Mouse (Mus musculus): ENCODE data around the gene Mettl5. TPM values are rescaled to one million over a fixed set of nuclear protein-coding genes. Genes with fewer than 3 reads are reported as not detected.
"Not testable (repeated sequence)": the region's sequence is repeated elsewhere in the genome, so short reads cannot be mapped to it uniquely, and the experiment has no call there.

Gene Mettl5
- 45.8 and 47.0 TPM in 2 replicates for polyA plus RNA-seq (2015; fragmentation: Nextera tagmentation; extraction: Ambion mirVana)

DNA sequence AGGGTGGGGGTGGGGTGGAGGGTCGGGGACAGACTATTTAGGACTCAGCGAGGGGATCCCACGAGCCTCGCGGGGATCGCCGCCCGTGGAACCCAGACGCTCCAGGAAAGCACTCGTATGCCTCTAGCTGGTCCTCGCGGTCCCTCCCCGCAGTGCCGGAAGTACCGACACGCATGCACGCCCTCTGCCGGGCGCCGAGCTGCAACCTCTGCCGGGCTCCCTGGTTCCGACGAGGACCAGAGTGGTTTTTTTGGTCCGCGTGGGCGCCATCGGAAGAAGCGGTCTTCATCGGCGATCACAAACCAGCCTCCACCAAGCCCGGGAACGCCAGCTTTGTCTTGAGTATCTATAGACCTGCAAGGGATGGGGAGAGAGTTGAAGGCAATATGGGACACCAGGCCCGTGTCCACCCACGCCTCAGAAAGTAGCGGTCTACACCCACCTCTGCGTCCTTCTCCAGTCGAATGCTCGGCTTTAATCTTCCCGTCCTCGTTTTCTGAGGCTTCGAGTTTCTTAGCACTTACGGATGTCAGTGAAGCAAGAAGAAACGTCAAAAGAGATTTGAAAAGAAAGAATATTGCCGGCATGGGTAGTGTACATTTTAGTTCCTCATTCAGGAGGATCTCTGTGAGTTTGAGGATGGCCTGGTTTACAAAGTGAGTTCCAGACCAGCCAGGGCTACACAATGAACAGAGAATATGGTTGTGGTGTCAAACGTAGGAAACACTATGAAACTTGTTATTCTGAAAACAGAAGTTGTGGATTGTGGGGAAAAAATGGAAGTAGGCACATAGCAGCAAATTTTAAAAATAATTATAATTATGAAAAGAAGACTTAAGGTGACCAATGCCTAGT lies at the start of gene Mettl5:
Mettl5 (minus strand) TSS at position 165 of the 855 bp plus-strand sequence.
- H3K27ac ChIP-seq = peak within 1 kb of the TSS; percentile 70
- ATAC-seq (replicated peaks; ENCODE audit: low FRiP score, low read depth) = peak; percentile 94
- H3K4me1 ChIP-seq (replicated peaks; ENCODE audit: insufficient read depth, low read length) = 0 out of 2 replicates have a peak, but pooled peaks cover 4% of the 10 kb centered on the region
- H3K27me3 ChIP-seq (ENCODE audit: insufficient read depth, low read length) = no peaks in the 10 kb centered on the region
- peak; percentile 94 for DNase-seq (ENCODE audit: low spot score)
- TF ChIP-seq CTCF (IDR thresholded peaks at IDR 0.05; ENCODE audit: low read depth) = peak; percentile 70
- H3K36me3 ChIP-seq (ENCODE audit: insufficient read depth, low read length) = no peaks in the 10 kb centered on the region
- H3K9me3 ChIP-seq (replicated peaks; ENCODE audit: low read length) = no peaks in the 10 kb centered on the region
- H3K4me2 ChIP-seq (ENCODE audit: low read length) = peak within 1 kb of the TSS; percentile 56
- peak within 1 kb of the TSS; percentile 69 for H3K9ac ChIP-seq (ENCODE audit: low read depth, low read length)
- H3K4me3 ChIP-seq (replicated peaks; ENCODE audit: low read depth, low read length) = peak within 1 kb of the TSS; percentile 59
- 1% methylated on average over 45 of the region's 45 CpGs for WGBS

GRCm38 (mm10) chr2:69924943-69925342 lies 39.5 kb upstream of the Mettl5 start:
- 91% methylated on average over 3 of the region's 3 CpGs for WGBS
- Histone ChIP-seq H3K27ac (no peak overlapping the region), H3K4me2 (ENCODE audit: low read length) (no peak overlapping the region), H3K9me3 (replicated peaks; ENCODE audit: low read length) (no peaks in the 10 kb centered on the region), H3K36me3 (ENCODE audit: insufficient read depth, low read length) (peaks cover 20% of the 10 kb centered on the region; the same call in 1 of the 2 replicates), H3K4me1 (replicated peaks; ENCODE audit: insufficient read depth, low read length) (no peaks in the 10 kb centered on the region), H3K27me3 (ENCODE audit: insufficient read depth, low read length) (no peaks in the 10 kb centered on the region), H3K4me3 (replicated peaks; ENCODE audit: low read depth, low read length) (no peak overlapping the region), H3K9ac (ENCODE audit: low read depth, low read length) (no peak overlapping the region)
- TF ChIP-seq CTCF (IDR thresholded peaks at IDR 0.05; ENCODE audit: low read depth) = no peak
- DNase-seq (ENCODE audit: low spot score) = no peak
- ATAC-seq (replicated peaks; ENCODE audit: low FRiP score, low read depth) = no peak

DNA sequence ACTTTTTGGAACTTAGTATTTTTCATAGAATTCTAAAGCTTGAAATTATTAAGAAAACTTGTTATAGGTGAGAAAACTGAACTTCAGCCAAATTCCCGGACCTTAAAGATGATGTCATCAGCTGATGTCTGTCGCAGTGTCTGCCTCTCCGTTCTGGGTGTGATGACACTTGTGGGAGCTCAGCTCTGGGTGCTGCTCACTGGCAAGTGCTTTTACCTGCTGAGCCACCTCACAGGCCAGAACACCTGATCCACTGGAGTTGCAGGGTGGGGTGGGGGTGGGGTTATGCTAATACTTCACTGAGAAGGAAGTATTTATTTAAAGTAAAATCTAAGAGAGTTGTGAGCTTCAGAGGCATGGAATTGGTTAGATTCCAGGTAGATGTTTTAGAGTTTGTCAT lies 31.9 kb upstream of the Mettl5 start:
- WGBS = 93% methylated on average over 3 of the region's 3 CpGs
- Histone ChIP-seq H3K9me3 (replicated peaks; ENCODE audit: low read length) (no peaks in the 10 kb centered on the region), H3K36me3 (ENCODE audit: insufficient read depth, low read length) (peaks cover 20% of the 10 kb centered on the region; the same call in 1 of the 2 replicates), H3K4me2 (ENCODE audit: low read length) (no peak overlapping the region), H3K4me3 (replicated peaks; ENCODE audit: low read depth, low read length) (no peak overlapping the region), H3K27ac (no peak overlapping the region), H3K4me1 (replicated peaks; ENCODE audit: insufficient read depth, low read length) (no peaks in the 10 kb centered on the region), H3K27me3 (ENCODE audit: insufficient read depth, low read length) (no peaks in the 10 kb centered on the region), H3K9ac (ENCODE audit: low read depth, low read length) (no peak overlapping the region)
- DNase-seq (ENCODE audit: low spot score) (no peak), ATAC-seq (replicated peaks; ENCODE audit: low FRiP score, low read depth) (no peak)
- TF ChIP-seq CTCF (IDR thresholded peaks at IDR 0.05; ENCODE audit: low read depth) = no peak

GRCm38 (mm10) chr2:69912801-69913200 lies 27.4 kb upstream of the Mettl5 start:
- WGBS = 49% methylated on average over 2 of the region's 2 CpGs
- no peak for TF ChIP-seq CTCF (IDR thresholded peaks at IDR 0.05; ENCODE audit: low read depth)
- Histone ChIP-seq H3K27ac (no peak overlapping the region), H3K36me3 (ENCODE audit: insufficient read depth, low read length) (peaks cover 5% of the 10 kb centered on the region; the same call in 1 of the 2 replicates), H3K9ac (ENCODE audit: low read depth, low read length) (no peak overlapping the region), H3K9me3 (replicated peaks; ENCODE audit: low read length) (no peaks in the 10 kb centered on the region), H3K4me2 (ENCODE audit: low read length) (no peak overlapping the region), H3K27me3 (ENCODE audit: insufficient read depth, low read length) (no peaks in the 10 kb centered on the region), H3K4me3 (replicated peaks; ENCODE audit: low read depth, low read length) (no peak overlapping the region), H3K4me1 (replicated peaks; ENCODE audit: insufficient read depth, low read length) (no peaks in the 10 kb centered on the region)
- DNase-seq (ENCODE audit: low spot score) (no peak), ATAC-seq (replicated peaks; ENCODE audit: low FRiP score, low read depth) (no peak)

DNA sequence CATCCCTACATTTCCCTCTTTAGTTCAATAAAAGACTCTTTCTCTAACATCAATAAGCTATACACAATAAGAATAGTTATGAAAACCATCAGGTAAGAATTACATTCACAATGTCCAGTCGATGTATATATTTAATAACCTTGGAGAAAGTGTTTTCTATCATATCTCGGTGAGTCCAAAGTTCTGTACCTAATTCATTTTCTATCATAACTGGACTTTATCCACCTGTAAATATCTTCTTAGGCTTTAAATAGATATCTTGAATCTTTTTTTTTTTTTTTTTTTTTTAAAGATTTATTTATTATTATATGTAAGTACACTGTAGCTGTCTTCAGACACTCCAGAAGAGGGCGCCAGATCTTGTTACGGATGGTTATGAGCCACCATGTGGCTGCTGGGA lies 22.0 kb upstream of the Mettl5 start:
- not testable (repeated sequence) for DNase-seq (ENCODE audit: low spot score); ATAC-seq (replicated peaks; ENCODE audit: low FRiP score, low read depth); H3K9ac ChIP-seq (ENCODE audit: low read depth, low read length); H3K4me1 ChIP-seq (replicated peaks; ENCODE audit: insufficient read depth, low read length); H3K4me3 ChIP-seq (replicated peaks; ENCODE audit: low read depth, low read length); H3K9me3 ChIP-seq (replicated peaks; ENCODE audit: low read length); H3K27me3 ChIP-seq (ENCODE audit: insufficient read depth, low read length); H3K27ac ChIP-seq; H3K36me3 ChIP-seq (ENCODE audit: insufficient read depth, low read length); H3K4me2 ChIP-seq (ENCODE audit: low read length)
- 88% methylated on average over 4 of the region's 4 CpGs for WGBS

DNA sequence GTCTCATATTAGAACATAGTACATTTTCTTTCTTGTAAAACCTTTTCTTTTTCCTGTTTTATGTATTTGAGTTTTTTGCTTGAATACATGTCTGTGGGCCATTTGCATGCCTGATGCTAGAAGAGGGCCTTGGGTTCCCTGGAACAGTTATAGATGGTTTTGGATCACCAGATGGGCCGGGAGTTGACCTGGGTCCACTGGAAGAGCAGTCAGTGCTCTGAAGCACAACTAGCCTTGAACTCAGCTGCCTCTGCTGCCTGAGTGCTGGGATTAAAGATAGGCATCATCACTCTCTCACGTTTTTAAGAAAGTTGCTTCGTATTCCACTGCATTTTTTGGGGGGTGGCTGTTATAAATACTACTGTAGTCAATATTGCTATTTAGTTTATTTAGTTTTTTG lies 18.1 kb upstream of the Mettl5 start:
- no peak overlapping the region for H3K27ac ChIP-seq
- no peak overlapping the region for H3K4me2 ChIP-seq (ENCODE audit: low read length)
- no peak for TF ChIP-seq CTCF (IDR thresholded peaks at IDR 0.05; ENCODE audit: low read depth)
- H3K4me3 ChIP-seq (replicated peaks; ENCODE audit: low read depth, low read length) = no peak overlapping the region
- ATAC-seq (replicated peaks; ENCODE audit: low FRiP score, low read depth) = no peak
- 0 out of 2 replicates have a peak, but pooled peaks cover 4% of the 10 kb centered on the region for H3K36me3 ChIP-seq (ENCODE audit: insufficient read depth, low read length)
- H3K9me3 ChIP-seq (replicated peaks; ENCODE audit: low read length) = no peaks in the 10 kb centered on the region
- no peak overlapping the region for H3K9ac ChIP-seq (ENCODE audit: low read depth, low read length)
- H3K4me1 ChIP-seq (replicated peaks; ENCODE audit: insufficient read depth, low read length) = no peaks in the 10 kb centered on the region
- WGBS = 94% methylated on average over 3 of the region's 3 CpGs
- H3K27me3 ChIP-seq (ENCODE audit: insufficient read depth, low read length) = no peaks in the 10 kb centered on the region
- no peak for DNase-seq (ENCODE audit: low spot score)

Data from kidney, postnatal 0 days (tissue).